28 mouse cellular contexts compared by ENCODE assay signal in genomic region chr6:120243250-120243649, GRCm38 (mm10). TPM values are rescaled to one million over a fixed set of nuclear protein-coding genes. Genes with fewer than 3 reads are reported as not detected.
DNase-seq lines count a peak whose midpoint lies in the region; ATAC-seq and TF ChIP-seq lines count a peak whose summit lies in the region.
"Had no signal": no experiment of that assay in that cellular context is flagged by ENCODE, and none has a peak within 500 bp of the region (broad histone marks: within the 10 kb centered on the region; RNA-seq: fewer than 3 reads in every experiment).

No protein-coding gene starts in this region.

- H3K79me2 ChIP-seq in MEL (ENCODE audit: control insufficient read depth, insufficient read depth, low read length, poor library complexity), result no peaks in the 10 kb centered on the region

- no peak for TF ChIP-seq RAD21 in MEL (IDR thresholded peaks at IDR 0.05; ENCODE audit: low read depth, low read length)

- H3K4me1 ChIP-seq in heart, embryonic 14.5 days (ENCODE audit: control insufficient read depth in 2 of 2, insufficient read depth in 2 of 2, low read length in 2 of 2), result no peaks in the 10 kb centered on the region
- peaks cover 0 to 8% of the 10 kb centered on the region in 2 experiments; a peak in 2 of 4 replicates for H3K4me1 ChIP-seq in MEL (ENCODE audit: control insufficient read depth in 1 of 2, insufficient read depth in 2 of 2, low read length in 2 of 2)
- H3K4me1 ChIP-seq in kidney, embryonic 16.5 days (ENCODE audit: insufficient read depth, low read length), result peaks cover 19% of the 10 kb centered on the region; the same call in 1 of the 2 replicates
- H3K4me1 ChIP-seq in forebrain, embryonic 16.5 days (replicated peaks; ENCODE audit: control insufficient read depth, insufficient read depth, low read length), result no peaks in the 10 kb centered on the region
- H3K4me1 ChIP-seq: embryonic facial prominence, embryonic 12.5 days; heart, embryonic 15.5 days; midbrain, embryonic 10.5 days had no signal

- H3K27ac ChIP-seq in heart, embryonic 14.5 days (replicated peaks in 1 of 2; ENCODE audit: control insufficient read depth in 1 of 2, insufficient read depth in 1 of 2, low read depth in 2 of 2, low read length in 2 of 2), result no peak overlapping the region
- no peak overlapping the region for H3K27ac ChIP-seq in MEL (ENCODE audit: control insufficient read depth, low read depth, low read length)
- H3K27ac ChIP-seq in kidney, embryonic 16.5 days (ENCODE audit: low read length), result peak overlapping the region; percentile 35
- no peak overlapping the region for H3K27ac ChIP-seq in forebrain, embryonic 16.5 days (ENCODE audit: low read length)
- H3K27ac ChIP-seq: embryonic facial prominence, embryonic 12.5 days; heart, adult 2 months; heart, embryonic 15.5 days; hindbrain, postnatal 0 days; left cerebral cortex, adult 2 months; midbrain, embryonic 10.5 days had no signal

- H3K9ac ChIP-seq in heart, embryonic 14.5 days (ENCODE audit: low read length), result no peak overlapping the region
- no peak overlapping the region for H3K9ac ChIP-seq in MEL (ENCODE audit: control insufficient read depth, low read depth, low read length, poor library complexity, severe bottlenecking)
- H3K9ac ChIP-seq in kidney, embryonic 16.5 days (replicated peaks; ENCODE audit: low read length), result no peak overlapping the region
- H3K9ac ChIP-seq in forebrain, embryonic 16.5 days (replicated peaks; ENCODE audit: low read depth, low read length), result no peak overlapping the region
- H3K9ac ChIP-seq: embryonic facial prominence, embryonic 12.5 days; heart, embryonic 15.5 days; lung, embryonic 14.5 days had no signal

- H3K9me3 ChIP-seq in heart, embryonic 14.5 days (ENCODE audit: control insufficient read depth, low read length), result no peaks in the 10 kb centered on the region
- no peaks in the 10 kb centered on the region for H3K9me3 ChIP-seq in MEL (replicated peaks; ENCODE audit: insufficient read depth, low read length)
- H3K9me3 ChIP-seq in kidney, embryonic 16.5 days (ENCODE audit: low read length), result no peaks in the 10 kb centered on the region
- no peaks in the 10 kb centered on the region for H3K9me3 ChIP-seq in forebrain, embryonic 16.5 days (ENCODE audit: control insufficient read depth, low read length)
- H3K9me3 ChIP-seq: embryonic facial prominence, embryonic 12.5 days; heart, embryonic 15.5 days; midbrain, embryonic 10.5 days had no signal

- TF ChIP-seq EP300 in MEL (IDR thresholded peaks at IDR 0.05; ENCODE audit: low read depth in 1 of 2, low read length in 2 of 2), result no peak

- DNase-seq in heart, postnatal 25 days (ENCODE audit: low spot score), result no peak
- DNase-seq in MEL (ENCODE audit: low read depth, low spot score) (peak; percentile 17), NIH3T3 (ENCODE audit: low read depth) (peak; percentile 30)
- no peak for DNase-seq in adrenal gland, postnatal 36 days
- DNase-seq: adrenal gland, postnatal 14 days; cerebellum, adult 18-20 months; gastrocnemius, postnatal 10 days; heart, adult 2 months; left cerebral cortex, postnatal 4 days; liver; lung, embryonic 14.5 days; lung, postnatal 36 days; retina, postnatal 1 day; right cerebral cortex, postnatal 4 days had no signal

- H3K27me3 ChIP-seq in heart, embryonic 14.5 days (ENCODE audit: control insufficient read depth, insufficient read depth, low read length), result no peaks in the 10 kb centered on the region
- peaks cover 4 to 6% of the 10 kb centered on the region in 2 experiments for H3K27me3 ChIP-seq in MEL (ENCODE audit: control insufficient read depth in 1 of 2, insufficient read depth in 2 of 2, low read length in 2 of 2)
- no peaks in the 10 kb centered on the region for H3K27me3 ChIP-seq in kidney, embryonic 16.5 days (ENCODE audit: insufficient read depth, low read length)
- H3K27me3 ChIP-seq in forebrain, embryonic 16.5 days (replicated peaks; ENCODE audit: control insufficient read depth, insufficient read depth, low read length), result no peaks in the 10 kb centered on the region
- H3K27me3 ChIP-seq: embryonic facial prominence, embryonic 12.5 days; heart, embryonic 15.5 days; Patski had no signal

- no peak for TF ChIP-seq CTCF in MEL (IDR thresholded peaks at IDR 0.05 in 2 of 3, conservative IDR thresholded peaks at IDR 0.05 in 1 of 3; ENCODE audit: control insufficient read depth in 1 of 3, insufficient read depth in 1 of 3, low read depth in 2 of 3, low read length in 3 of 3, poor library complexity in 1 of 3, severe bottlenecking in 1 of 3)

- WGBS in heart, embryonic 14.5 days, result 64% methylated on average over 8 of the region's 8 CpGs
- 63% methylated on average over 8 of the region's 8 CpGs for WGBS in kidney, embryonic 16.5 days
- 74% methylated on average over 8 of the region's 8 CpGs for WGBS in forebrain, embryonic 16.5 days

- H3K4me3 ChIP-seq in heart, embryonic 14.5 days (ENCODE audit: control insufficient read depth in 1 of 2, insufficient read depth in 1 of 2, low read depth in 1 of 2, low read length in 2 of 2), result no peak overlapping the region
- no peak overlapping the region for H3K4me3 ChIP-seq in MEL (ENCODE audit: control insufficient read depth in 1 of 2, insufficient read depth in 1 of 2, low read depth in 2 of 2, low read length in 2 of 2)
- H3K4me3 ChIP-seq in kidney, embryonic 16.5 days (ENCODE audit: low read length), result no peak overlapping the region
- H3K4me3 ChIP-seq in forebrain, embryonic 16.5 days (replicated peaks; ENCODE audit: low read length), result no peak overlapping the region
- H3K4me3 ChIP-seq: embryonic facial prominence, embryonic 12.5 days; heart, adult 2 months; heart, embryonic 15.5 days; left cerebral cortex, adult 2 months; midbrain, embryonic 10.5 days had no signal

- 0 out of 2 replicates have a peak, but pooled peaks have one; percentile 3 for ATAC-seq in heart, embryonic 14.5 days (ENCODE audit: insufficient number of reproducible peaks, insufficient read depth, low FRiP score, low read depth)
- no peak for ATAC-seq in kidney, embryonic 16.5 days (ENCODE audit: low FRiP score, low TSS enrichment)
- no peak for ATAC-seq in forebrain, embryonic 16.5 days
- ATAC-seq: hindbrain, postnatal 0 days; Patski had no signal

- no peak overlapping the region for H3K4me2 ChIP-seq in heart, embryonic 14.5 days (ENCODE audit: low read length)
- no peak overlapping the region for H3K4me2 ChIP-seq in kidney, embryonic 16.5 days (replicated peaks; ENCODE audit: low read depth, low read length)
- H3K4me2 ChIP-seq in forebrain, embryonic 16.5 days (ENCODE audit: low read length), result no peak overlapping the region
- H3K4me2 ChIP-seq: embryonic facial prominence, embryonic 12.5 days; heart, embryonic 15.5 days; lung, embryonic 14.5 days had no signal

- no peak for TF ChIP-seq POLR2A in MEL (IDR thresholded peaks at IDR 0.05; ENCODE audit: control insufficient read depth in 1 of 2, insufficient read depth in 1 of 2, low read depth in 1 of 2, low read length in 2 of 2, poor library complexity in 1 of 2)

- intact Hi-C loops in heart, postnatal 25 days (cut with DNase I), result no loop called here

- H3K36me3 ChIP-seq in heart, embryonic 14.5 days (ENCODE audit: control insufficient read depth, insufficient read depth, low read length), result no peaks in the 10 kb centered on the region
- peaks cover 0 to 5% of the 10 kb centered on the region in 2 experiments; a peak in 1 of 4 replicates for H3K36me3 ChIP-seq in MEL (ENCODE audit: control insufficient read depth in 1 of 2, insufficient read depth in 2 of 2, low read length in 2 of 2)
- no peaks in the 10 kb centered on the region for H3K36me3 ChIP-seq in kidney, embryonic 16.5 days (ENCODE audit: insufficient read depth, low read length)
- H3K36me3 ChIP-seq in forebrain, embryonic 16.5 days (ENCODE audit: control insufficient read depth, insufficient read depth), result no peaks in the 10 kb centered on the region
- H3K36me3 ChIP-seq: embryonic facial prominence, embryonic 12.5 days; heart, embryonic 15.5 days; midbrain, embryonic 10.5 days had no signal

TF ChIP-seq in MEL, 35 proteins besides CTCF, POLR2A, EP300 and RAD21:
- TF ChIP-seq JUND (IDR thresholded peaks at IDR 0.05; ENCODE audit: low read depth, low read length) (no peak), NELFE (IDR thresholded peaks at IDR 0.05; ENCODE audit: low read depth, low read length) (no peak), UBTF (IDR thresholded peaks at IDR 0.05; ENCODE audit: borderline replicate concordance, insufficient read depth, low read depth, low read length) (no peak), SMC3 (IDR thresholded peaks at IDR 0.05; ENCODE audit: low read depth, low read length) (no peak), POLR2AphosphoS2 (IDR thresholded peaks at IDR 0.05; ENCODE audit: low read length) (no peak), USF1 (IDR thresholded peaks at IDR 0.05; ENCODE audit: low read depth, low read length) (no peak), E2F4 (IDR thresholded peaks at IDR 0.05; ENCODE audit: borderline replicate concordance, low read depth, low read length) (no peak), SIN3A (IDR thresholded peaks at IDR 0.05; ENCODE audit: low read length) (no peak)

RNA-seq across cellular contexts. Expression of gene D330020A13Rik, which starts 50.9 kb away (rescaled TPM):
- polyA plus RNA-seq in heart, embryonic 14.5 days (2014; fragmentation: Nextera tagmentation; extraction: Ambion mirVana), result 0.30 and 0.35 TPM in 2 replicates
- total RNA-seq in heart, postnatal 25 days (2021), result not detected
- not detected in 2 replicates for total RNA-seq in MEL (2012; rRNA removed)
- not detected for polyA plus RNA-seq in MEL (2012; ENCODE audit: insufficient read depth in 1 of 2, insufficient read length in 2 of 2, low read depth in 1 of 2, low replicate concordance in 2 of 2, missing spikeins in 1 of 2)
- 0.65 and 0.76 TPM in 2 replicates for polyA plus RNA-seq in kidney, embryonic 16.5 days (2015; fragmentation: Nextera tagmentation; extraction: Ambion mirVana)
- polyA plus RNA-seq in forebrain, embryonic 16.5 days (2015; fragmentation: Nextera tagmentation; extraction: Ambion mirVana), result not detected in 2 replicates
- under 1 TPM in 1 of 2 experiments, not detected in 1; 0.40 TPM for total RNA-seq in adrenal gland, postnatal 36 days (2021)
- total RNA-seq: adrenal gland, postnatal 14 days; heart, adult 2 months; hematopoietic stem cell, adult 5-6 weeks; left cerebral cortex, adult 2 months; left cerebral cortex, postnatal 4 days; midbrain, postnatal 0 days; neutrophil, adult 5-6 weeks had no signal
- polyA plus RNA-seq: cortical plate, adult 2 months; heart, adult 2 months; hindbrain, postnatal 0 days; lung, embryonic 14.5 days; midbrain, embryonic 10.5 days; stomach, embryonic 16.5 days had no signal

RNA-seq across cellular contexts. Expression of gene B4galnt3, which starts 51.1 kb away (rescaled TPM):
- 0.19 and 0.26 TPM in 2 replicates for polyA plus RNA-seq in heart, embryonic 14.5 days (2014; fragmentation: Nextera tagmentation; extraction: Ambion mirVana)
- under 1 TPM; 0.18 to 0.22 TPM for total RNA-seq in heart, postnatal 25 days (2021)
- total RNA-seq in MEL (2012; rRNA removed), result 0.78 and 1.5 TPM in 2 replicates
- polyA plus RNA-seq in MEL (2012; ENCODE audit: insufficient read depth in 1 of 2, insufficient read length in 2 of 2, low read depth in 1 of 2, low replicate concordance in 2 of 2, missing spikeins in 1 of 2), result 1 to 10 TPM in 1 of 2 experiments, not detected in 1; 1.3 TPM
- polyA plus RNA-seq in kidney, embryonic 16.5 days (2015; fragmentation: Nextera tagmentation; extraction: Ambion mirVana), result 2.4 and 2.6 TPM in 2 replicates
- 0.17 and 0.24 TPM in 2 replicates for polyA plus RNA-seq in forebrain, embryonic 16.5 days (2015; fragmentation: Nextera tagmentation; extraction: Ambion mirVana)
- 1 to 10 TPM; 7.4 to 8.9 TPM for total RNA-seq in adrenal gland, postnatal 36 days (2021)
- total RNA-seq: hematopoietic stem cell, adult 5-6 weeks; neutrophil, adult 5-6 weeks had no signal

Comparison
In these comparisons a context has a peak if more than half of its experiments do, and no peak if none do; other contexts are left out.
1. DNase-seq: peak in MEL (single experiment) and NIH3T3 (single experiment); none in heart, postnatal 25 days (single experiment) and adrenal gland, postnatal 36 days (0 of 2).